Mouse (Mus musculus) heart, postnatal 0 days (tissue): Measurements from ENCODE around the gene Klhl5. TPM values are rescaled to one million over a fixed set of nuclear protein-coding genes. Genes with fewer than 3 reads are reported as not detected.

Experiments
- ATAC-seq: fragments of 200-750 bp; cut with Nextera tagmentation; 2 replicates; pipeline ENCODE4 v1.8.0; 2017; ENCODE audit warnings: low read depth, moderate number of reproducible peaks, moderate library complexity; ENCODE audit not compliant: insufficient read depth
- DNase-seq: peaks from one replicate; pipeline ENCODE4 v3.0.0-alpha.2; 2016; ENCODE audit warnings: low spot score
- H3K27ac ChIP-seq: fragments of 300-500 bp; sonication (generic); 2 replicates; pipeline ENCODE4 v1.5.1; 2014; ENCODE audit warnings: low read depth, mild to moderate bottlenecking
- H3K27me3 ChIP-seq: fragments of 300-500 bp; sonication (generic); 2 replicates; pipeline ENCODE4 v1.6.1; 2014; ENCODE audit warnings: low read length, mixed read lengths; ENCODE audit not compliant: control insufficient read depth, insufficient read depth
- H3K36me3 ChIP-seq: fragments of 300-500 bp; sonication (generic); replicated peaks from 2 replicates; pipeline ENCODE4 v1.6.1; 2014; ENCODE audit warnings: low read length, mixed read lengths; ENCODE audit not compliant: control insufficient read depth, insufficient read depth
- H3K4me1 ChIP-seq: fragments of 300-500 bp; sonication (generic); 2 replicates; pipeline ENCODE4 v1.6.1; 2014; ENCODE audit warnings: antibody characterized with exemption; ENCODE audit not compliant: control insufficient read depth, insufficient read depth
- H3K4me2 ChIP-seq: fragments of 300-500 bp; sonication (generic); 2 replicates; pipeline ENCODE4 v1.6.1; 2014; ENCODE audit warnings: low read depth, mild to moderate bottlenecking, low read length, moderate library complexity
- H3K4me3 ChIP-seq: fragments of 300-500 bp; sonication (generic); 2 replicates; pipeline ENCODE4 v1.5.1; 2014; ENCODE audit warnings: low read depth, low read length
- H3K9ac ChIP-seq: fragments of 300-500 bp; sonication (generic); replicated peaks from 2 replicates; pipeline ENCODE4 v1.6.1; 2014; ENCODE audit warnings: low read depth, low read length, mixed read lengths
- H3K9me3 ChIP-seq: fragments of 300-500 bp; sonication (generic); replicated peaks from 2 replicates; pipeline ENCODE4 v1.6.1; 2016; ENCODE audit warnings: low read length; ENCODE audit not compliant: control insufficient read depth
- CTCF ChIP-seq: IDR thresholded peaks from 2 replicates; pipeline ENCODE4 v1.5.1; 2016; ENCODE audit warnings: antibody characterized with exemption, control low read depth, low read depth
- EP300 ChIP-seq: IDR thresholded peaks from 2 replicates; pipeline ENCODE4 v1.6.1; 2016; ENCODE audit warnings: antibody characterized with exemption, low read depth
- WGBS: fragments of 180-500 bp; shearing (Covaris S2); extraction: QIAGEN DNeasy Blood & Tissue Kit; methylation state at CpG from one replicate; pipeline ENCODE4 v1.1.7; 2014; 5-methylcytosine and 5-hydroxymethylcytosine counted together
- polyA plus RNA-seq: library from polyadenylated mRNA; unstranded; fragments of >200 nt; fragmentation: Nextera tagmentation; extraction: Ambion mirVana; gene quantifications from 2 replicates; pipeline ENCODE4 v1.2.1, GENCODE M21; 2015
- total RNA-seq: library from RNA; depleted of rRNA; stranded (reverse); fragments of >200 nt; gene quantifications from 2 replicates; pipeline ENCODE4 v1.2.3, GENCODE M21; 2014; ENCODE audit warnings: low replicate concordance

Gene Klhl5
- total and polyA plus RNA-seq, 2 experiments from 2014 or later: 7.9 to 9.7 TPM

- H3K9me3 ChIP-seq: no peaks in the 10 kb centered on the region
- H3K4me2 ChIP-seq: peak overlapping the region; percentile 66
- TF ChIP-seq CTCF (no peak), EP300 (no peak)
- H3K27ac ChIP-seq: no peak overlapping the region
- ATAC-seq (no peak), DNase-seq (no peak)
- peak overlapping the region; percentile 46 for H3K4me3 ChIP-seq
- WGBS: 31% methylated on average over 20 of the region's 20 CpGs
- no peaks in the 10 kb centered on the region for H3K27me3 ChIP-seq
- peaks cover 3% of the 10 kb centered on the region; the same call in 1 of the 2 replicates for H3K4me1 ChIP-seq
- H3K9ac ChIP-seq: peak overlapping the region; percentile 21; the same call in 1 of the 2 replicates
- no peaks in the 10 kb centered on the region for H3K36me3 ChIP-seq
Observed at GRCm38 (mm10) chr5:65131211-65131879, 24.0 kb downstream of the Klhl5 start.

GRCm38 (mm10) chr5:65136159-65136558 is 28.8 kb downstream of the Klhl5 start:
- TF ChIP-seq CTCF (no peak), EP300 (no peak)
- Histone ChIP-seq H3K27ac (no peak overlapping the region), H3K36me3 (0 out of 2 replicates have a peak, but pooled peaks cover under 1% of the 10 kb centered on the region), H3K4me1 (0 out of 2 replicates have a peak, but pooled peaks cover 3% of the 10 kb centered on the region), H3K9ac (no peak overlapping the region), H3K4me3 (no peak overlapping the region), H3K9me3 (no peaks in the 10 kb centered on the region), H3K4me2 (no peak overlapping the region), H3K27me3 (no peaks in the 10 kb centered on the region)
- no peak for DNase-seq
- WGBS: 81% methylated on average over 7 of the region's 7 CpGs
- ATAC-seq: no peak

- Histone ChIP-seq H3K9ac (no peak overlapping the region), H3K27me3 (no peaks in the 10 kb centered on the region), H3K9me3 (no peaks in the 10 kb centered on the region), H3K4me1 (no peaks in the 10 kb centered on the region), H3K36me3 (peaks cover 7% of the 10 kb centered on the region; the same call in 1 of the 2 replicates), H3K4me2 (no peak overlapping the region), H3K27ac (no peak overlapping the region), H3K4me3 (no peak overlapping the region)
- TF ChIP-seq CTCF (no peak), EP300 (no peak)
- WGBS: 88% methylated on average over 6 of the region's 6 CpGs
- no peak for ATAC-seq
- DNase-seq: no peak
Observed at GRCm38 (mm10) chr5:65137073-65137472, 29.7 kb downstream of the Klhl5 start.

GRCm38 (mm10) chr5:65141242-65141641 is 33.9 kb downstream of the Klhl5 start:
- no peaks in the 10 kb centered on the region for H3K9me3 ChIP-seq
- peaks cover 16% of the 10 kb centered on the region for H3K36me3 ChIP-seq
- H3K27me3 ChIP-seq: no peaks in the 10 kb centered on the region
- no peak overlapping the region for H3K27ac ChIP-seq
- H3K9ac ChIP-seq: no peak overlapping the region
- H3K4me1 ChIP-seq: no peaks in the 10 kb centered on the region
- no peak for DNase-seq
- no peak overlapping the region for H3K4me3 ChIP-seq
- no peak for TF ChIP-seq EP300
- no peak for TF ChIP-seq CTCF
- 86% methylated on average over 8 of the region's 8 CpGs for WGBS
- ATAC-seq: no peak
- no peak overlapping the region for H3K4me2 ChIP-seq

- Histone ChIP-seq H3K27me3 (no peaks in the 10 kb centered on the region), H3K27ac (no peak overlapping the region), H3K36me3 (peaks cover 18% of the 10 kb centered on the region), H3K4me2 (no peak overlapping the region), H3K9me3 (no peaks in the 10 kb centered on the region), H3K4me1 (no peaks in the 10 kb centered on the region), H3K9ac (no peak overlapping the region), H3K4me3 (no peak overlapping the region)
- no peak for DNase-seq
- no peak for ATAC-seq
- WGBS: 72% methylated on average over 6 of the region's 6 CpGs
- TF ChIP-seq EP300 (no peak), CTCF (no peak)
Observed at GRCm38 (mm10) chr5:65142247-65142646, 34.9 kb downstream of the Klhl5 start.

- Histone ChIP-seq H3K4me2 (no peak overlapping the region), H3K36me3 (peaks cover 38% of the 10 kb centered on the region), H3K9ac (no peak overlapping the region), H3K27ac (no peak overlapping the region), H3K9me3 (no peaks in the 10 kb centered on the region), H3K4me3 (no peak overlapping the region), H3K27me3 (no peaks in the 10 kb centered on the region), H3K4me1 (no peaks in the 10 kb centered on the region)
- no peak for ATAC-seq
- no peak for DNase-seq
- TF ChIP-seq CTCF (no peak), EP300 (no peak)
- 91% methylated on average over 9 of the region's 9 CpGs for WGBS
Observed at GRCm38 (mm10) chr5:65145499-65146101, 38.3 kb downstream of the Klhl5 start.
